In genomic region chr15:100954751-100955150, GRCm38 (mm10) we compare ENCODE assay signal across 30 mouse cellular contexts.
DNase-seq lines count a peak whose midpoint lies in the region; ATAC-seq and TF ChIP-seq lines count a peak whose summit lies in the region.
"Had no signal": no experiment of that assay in that cellular context is flagged by ENCODE, and none has a peak within 500 bp of the region (broad histone marks: within the 10 kb centered on the region; RNA-seq: fewer than 3 reads in every experiment).

No protein-coding gene starts in this region.

- no peak for TF ChIP-seq POLR2A in thymus, adult 2 months (IDR thresholded peaks at IDR 0.05; ENCODE audit: control insufficient read depth, extremely low read depth, insufficient read depth, low read length, poor library complexity)

- no peak overlapping the region for H3K9ac ChIP-seq in hindbrain, embryonic 13.5 days
- no peak overlapping the region for H3K9ac ChIP-seq in hindbrain, embryonic 16.5 days (ENCODE audit: low read depth, low read length)
- H3K9ac ChIP-seq: forebrain, embryonic 15.5 days; hindbrain, embryonic 12.5 days; liver, embryonic 12.5 days; liver, postnatal 0 days; midbrain, embryonic 12.5 days; neural tube, embryonic 13.5 days had no signal

- ATAC-seq in cerebellum, adult (ENCODE audit: insufficient number of reproducible peaks, low FRiP score, low TSS enrichment), result peak; percentile 29; the same call in 1 of the 2 replicates
- no peak for ATAC-seq in hindbrain, embryonic 13.5 days (ENCODE audit: low FRiP score)
- ATAC-seq in hindbrain, embryonic 16.5 days, result no peak
- ATAC-seq: activated CD4-positive, CD25-positive, alpha-beta regulatory T cell, adult 4 months; forebrain, embryonic 15.5 days; intestine, postnatal 0 days; liver, embryonic 12.5 days; liver, postnatal 0 days had no signal

- no peaks in the 10 kb centered on the region for H3K9me3 ChIP-seq in hindbrain, embryonic 13.5 days
- no peaks in the 10 kb centered on the region for H3K9me3 ChIP-seq in hindbrain, embryonic 16.5 days (ENCODE audit: control insufficient read depth, low read length)
- H3K9me3 ChIP-seq: forebrain, embryonic 15.5 days; hindbrain, embryonic 12.5 days; liver, embryonic 12.5 days; midbrain, embryonic 12.5 days; neural tube, embryonic 13.5 days had no signal

- H3K4me3 ChIP-seq in hindbrain, embryonic 13.5 days, result no peak overlapping the region
- H3K4me3 ChIP-seq in hindbrain, embryonic 16.5 days (ENCODE audit: low read length), result no peak overlapping the region
- no peak overlapping the region for H3K4me3 ChIP-seq in thymus, adult 2 months (ENCODE audit: control insufficient read depth, insufficient read depth, low read length)
- H3K4me3 ChIP-seq: erythroblast, embryonic 14.5 days; forebrain, embryonic 15.5 days; hindbrain, embryonic 12.5 days; liver, embryonic 12.5 days; megakaryocyte, embryonic 14.5 days; midbrain, embryonic 12.5 days; myocyte; neural tube, embryonic 13.5 days had no signal

- H3K4me2 ChIP-seq in hindbrain, embryonic 13.5 days, result no peak overlapping the region
- no peak overlapping the region for H3K4me2 ChIP-seq in hindbrain, embryonic 16.5 days (ENCODE audit: low read length)
- H3K4me2 ChIP-seq: forebrain, embryonic 15.5 days; heart, embryonic 11.5 days; hindbrain, embryonic 12.5 days; liver, embryonic 12.5 days; midbrain, embryonic 12.5 days; neural tube, embryonic 13.5 days had no signal

- no peak for TF ChIP-seq CTCF in thymus, adult 2 months (IDR thresholded peaks at IDR 0.05; ENCODE audit: borderline replicate concordance, control insufficient read depth, extremely low read depth, insufficient read depth, low read length, poor library complexity)

- 68% methylated on average over 16 of the region's 16 CpGs for WGBS in hindbrain, embryonic 13.5 days
- 68% methylated on average over 16 of the region's 16 CpGs for WGBS in hindbrain, embryonic 16.5 days
- WGBS in thymus, adult 2 months, result 89% methylated on average over 16 of the region's 16 CpGs

- H3K27me3 ChIP-seq in hindbrain, embryonic 13.5 days, result no peaks in the 10 kb centered on the region
- H3K27me3 ChIP-seq in hindbrain, embryonic 16.5 days (replicated peaks; ENCODE audit: control insufficient read depth, insufficient read depth, low read length), result no peaks in the 10 kb centered on the region
- H3K27me3 ChIP-seq in thymus, adult 2 months (ENCODE audit: control insufficient read depth, insufficient read depth, low read length), result no peaks in the 10 kb centered on the region
- H3K27me3 ChIP-seq: forebrain, embryonic 15.5 days; hindbrain, embryonic 12.5 days; midbrain, embryonic 12.5 days; neural tube, embryonic 13.5 days had no signal

- no peak for DNase-seq in cerebellum, adult 11 months
- DNase-seq in cerebellum, adult 9-10 months, result peak; percentile 58
- DNase-seq in yolk sac, embryonic 10.5 days (ENCODE audit: low spot score), result no peak
- DNase-seq in thymus, adult 2 months, result no peak
- DNase-seq: adrenal gland, adult 2 months; embryo, embryonic 11 days; gastrocnemius, postnatal 25 days; heart, adult 18-20 months; heart, postnatal 36 days; kidney, adult 9 months; kidney, postnatal 10 days; left cerebral cortex, postnatal 4 days; liver, postnatal 0 days; lung, postnatal 4 days; right cerebral cortex, postnatal 4 days; thymus, postnatal 4 days had no signal

- peak overlapping the region; percentile 40; the same call in 1 of the 2 replicates for H3K27ac ChIP-seq in hindbrain, embryonic 13.5 days
- H3K27ac ChIP-seq in hindbrain, embryonic 16.5 days (ENCODE audit: low read depth, low read length), result no peak overlapping the region
- no peak overlapping the region for H3K27ac ChIP-seq in thymus, adult 2 months (ENCODE audit: control insufficient read depth, insufficient read depth, low read length)
- H3K27ac ChIP-seq: forebrain, embryonic 15.5 days; hindbrain, embryonic 12.5 days; liver, embryonic 12.5 days; midbrain, embryonic 12.5 days; neural tube, embryonic 13.5 days had no signal

- peaks cover 12% of the 10 kb centered on the region for H3K36me3 ChIP-seq in hindbrain, embryonic 13.5 days
- H3K36me3 ChIP-seq in hindbrain, embryonic 16.5 days (ENCODE audit: control insufficient read depth, insufficient read depth, low read length), result no peaks in the 10 kb centered on the region; the same call in 1 of the 2 replicates
- no peaks in the 10 kb centered on the region for H3K36me3 ChIP-seq in thymus, adult 2 months (ENCODE audit: control insufficient read depth, insufficient read depth, low read length)
- H3K36me3 ChIP-seq: forebrain, embryonic 15.5 days; hindbrain, embryonic 12.5 days; liver, embryonic 12.5 days; midbrain, embryonic 12.5 days had no signal

- H3K4me1 ChIP-seq in hindbrain, embryonic 13.5 days (replicated peaks), result peaks cover 17% of the 10 kb centered on the region
- no peaks in the 10 kb centered on the region; the same call in 1 of the 2 replicates for H3K4me1 ChIP-seq in hindbrain, embryonic 16.5 days (ENCODE audit: control insufficient read depth, insufficient read depth, low read depth, low read length)
- no peaks in the 10 kb centered on the region for H3K4me1 ChIP-seq in thymus, adult 2 months (replicated peaks; ENCODE audit: control insufficient read depth, insufficient read depth, low read length)
- H3K4me1 ChIP-seq: liver, embryonic 12.5 days; megakaryocyte, embryonic 14.5 days had no signal
